Mouse (Mus musculus): Measurements from ENCODE around the gene Plppr1.

Gene Plppr1

GRCm38 (mm10) chr4:49059021-49059401 lies at the start of gene Plppr1:
Plppr1 (plus strand) TSS chr4:49059273.
- DNase-seq: peak; percentile 86 to 91

DNA sequence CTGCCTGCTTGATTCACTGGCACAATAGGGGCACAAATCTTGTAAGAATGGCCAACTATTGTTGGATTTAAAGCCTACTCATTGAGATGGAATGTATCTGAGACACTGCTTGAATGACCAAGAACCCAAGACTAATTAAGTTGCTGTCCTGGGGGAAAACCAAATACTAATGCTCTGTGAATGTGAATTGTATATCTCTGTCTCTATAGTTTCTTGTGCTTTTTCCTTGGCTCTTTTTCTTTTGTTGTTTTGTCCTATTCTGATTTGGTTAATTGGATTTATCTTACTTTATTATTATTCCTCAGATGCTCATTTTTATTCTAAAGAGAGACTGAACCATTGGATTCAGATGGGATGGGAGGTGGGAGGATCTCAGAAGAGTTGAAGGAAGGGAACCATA lies 42.4 kb upstream of the Plppr1 start:
- DNase-seq: no peak

GRCm38 (mm10) chr4:49023221-49023620 lies 35.9 kb upstream of the Plppr1 start:
- no peak for DNase-seq

- DNase-seq: peak; percentile 65 to 79
These were observed 20.8 kb upstream of the Plppr1 start for GRCm38 (mm10) chr4:49038311-49038710.

- DNase-seq: peak; percentile 72 to 84
These were observed 19.2 kb upstream of the Plppr1 start for GRCm38 (mm10) chr4:49039854-49040253.

DNA sequence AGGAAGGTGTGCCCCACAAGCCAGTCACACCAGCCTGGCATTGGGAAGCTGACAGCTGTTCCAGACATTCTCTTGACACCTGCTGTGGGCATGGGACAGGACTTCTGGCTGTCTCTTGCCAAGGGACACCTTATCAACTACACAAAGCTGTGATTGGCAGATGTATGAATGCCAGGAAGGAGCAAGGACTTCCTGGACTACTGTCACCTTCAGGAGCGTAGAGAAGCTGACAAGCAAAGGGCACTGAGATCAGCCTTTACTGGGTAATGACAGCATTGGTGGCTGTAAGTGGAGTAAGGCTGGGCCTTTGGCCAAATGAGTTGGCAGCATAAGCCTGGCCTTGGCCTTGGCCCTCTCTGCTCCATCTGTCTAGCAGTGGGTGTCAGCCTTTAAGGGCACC lies 17.4 kb upstream of the Plppr1 start:
- peak; percentile 95 to 97 for DNase-seq

GRCm38 (mm10) chr4:49050628-49051027 lies 8.4 kb upstream of the Plppr1 start:
- no peak for DNase-seq

- DNase-seq: no peak
These were observed 1.2 kb upstream of the Plppr1 start for GRCm38 (mm10) chr4:49057916-49058315.

DNA sequence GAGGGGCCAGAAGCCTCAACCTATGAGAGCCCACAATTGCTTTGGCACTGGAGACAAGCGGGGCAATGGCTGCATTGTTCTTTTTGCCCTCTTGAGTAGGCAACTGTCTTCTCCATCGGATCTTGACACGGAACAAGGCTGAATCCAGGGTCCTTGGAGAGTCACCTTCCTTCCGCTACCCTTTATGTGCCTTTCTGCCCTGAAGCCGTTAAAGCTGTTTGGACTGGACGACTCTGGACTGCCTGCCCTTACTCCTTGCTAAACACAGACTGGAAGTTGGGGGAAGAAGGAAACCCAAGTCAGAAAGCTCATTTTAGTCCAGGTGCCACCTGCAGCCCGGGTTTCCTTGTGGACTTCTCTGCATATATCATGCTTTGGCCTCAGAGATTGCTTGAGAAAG lies 516 bp upstream of the Plppr1 start:
- DNase-seq: peak in 1 of 2 experiments; percentile 5

GRCm38 (mm10) chr4:49059402-49060381 lies 619 bp downstream of the Plppr1 start:
- peak; percentile 73 to 77 for DNase-seq

DNA sequence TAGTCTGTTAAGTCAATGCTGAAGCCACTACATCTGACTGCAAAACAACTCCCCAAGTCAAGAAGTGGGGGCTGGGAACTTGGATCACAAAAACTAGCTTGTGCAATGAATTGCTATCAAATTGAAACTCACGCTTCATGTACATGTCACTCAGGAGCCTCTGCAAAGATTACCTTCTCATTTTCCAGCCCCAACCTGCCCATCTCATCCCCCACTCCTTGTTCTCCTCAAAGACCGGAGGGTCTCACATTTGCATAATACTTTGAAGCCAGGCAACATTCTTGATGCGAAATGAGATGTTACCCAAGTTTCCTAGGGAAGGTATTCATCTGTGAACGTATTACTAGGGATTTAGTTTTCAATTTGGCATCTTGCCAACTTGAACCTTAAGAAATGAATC lies 10.4 kb downstream of the Plppr1 start:
- no peak for DNase-seq

GRCm38 (mm10) chr4:49072886-49073285 lies 13.8 kb downstream of the Plppr1 start:
- peak; percentile 95 to 98 for DNase-seq

GRCm38 (mm10) chr4:49075881-49076280 lies 16.8 kb downstream of the Plppr1 start:
- no peak for DNase-seq

GRCm38 (mm10) chr4:49079399-49079798 lies 20.3 kb downstream of the Plppr1 start:
- no peak for DNase-seq

DNA sequence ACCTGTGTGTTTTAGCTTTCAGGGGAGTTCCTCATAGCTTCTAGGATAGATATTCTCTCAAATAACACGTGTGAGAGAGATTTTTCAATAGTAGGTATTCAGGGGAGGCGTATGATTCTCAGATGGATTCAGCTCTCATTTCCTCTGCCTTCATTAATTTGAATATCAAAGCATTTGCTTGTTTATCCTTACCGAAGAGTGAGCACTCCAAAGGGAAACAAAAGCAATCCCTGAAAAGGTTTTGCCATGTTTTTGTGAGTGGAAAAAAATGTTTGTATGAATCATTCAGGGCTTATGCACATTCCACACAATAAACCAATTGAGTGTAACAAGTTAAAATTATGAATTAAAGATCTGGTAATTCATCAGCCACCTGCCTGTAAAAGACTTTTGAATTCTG lies 29.1 kb downstream of the Plppr1 start:
- DNase-seq: no peak

DNA sequence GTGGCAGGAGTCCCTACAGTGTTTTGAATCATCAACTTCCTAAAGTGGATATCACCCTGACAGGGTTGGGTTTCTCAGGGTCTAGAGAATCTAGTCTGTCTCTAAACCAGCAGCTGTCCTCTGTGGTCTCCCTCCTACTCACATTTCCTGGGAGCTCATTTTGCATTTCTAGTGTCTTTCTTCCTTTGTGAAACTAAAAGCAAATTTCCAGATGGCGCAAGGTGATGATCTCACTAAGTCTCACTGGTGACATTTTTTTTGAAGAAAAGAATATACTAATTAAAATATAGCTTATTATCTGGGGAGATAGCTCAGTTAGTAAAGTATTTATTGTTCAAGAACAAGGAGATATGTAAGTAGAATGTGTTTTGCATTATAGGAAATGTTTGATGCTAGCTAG lies 31.4 kb downstream of the Plppr1 start:
- no peak for DNase-seq

GRCm38 (mm10) chr4:49099448-49099847 lies 40.4 kb downstream of the Plppr1 start:
- DNase-seq: no peak

GRCm38 (mm10) chr4:49101934-49102768 lies 43.1 kb downstream of the Plppr1 start:
- DNase-seq: peak in 1 of 2 experiments; percentile 21

GRCm38 (mm10) chr4:49102769-49103193 lies 43.7 kb downstream of the Plppr1 start:
- no peak for DNase-seq

DNA sequence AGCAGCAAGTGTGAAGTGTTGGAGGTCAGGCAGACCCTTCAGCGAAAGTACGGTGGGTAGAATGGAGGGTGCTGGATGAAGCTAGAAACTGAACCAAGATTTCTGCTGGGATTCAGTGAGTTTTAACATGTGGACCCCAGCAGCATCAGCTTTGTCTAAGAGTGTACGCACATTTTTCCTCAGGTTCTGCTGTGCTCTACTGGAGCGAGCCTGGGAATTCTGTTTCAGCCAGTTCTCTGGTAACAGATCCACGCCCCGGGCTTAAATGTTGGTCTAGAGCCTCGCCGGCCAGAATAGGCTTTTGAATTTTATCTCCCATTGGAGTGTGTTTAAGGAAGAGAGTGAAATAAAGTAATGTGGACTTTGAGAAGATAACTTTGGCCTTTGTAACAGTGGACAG lies 45.8 kb downstream of the Plppr1 start:
- no peak for DNase-seq

- no peak for DNase-seq
These were observed 48.8 kb downstream of the Plppr1 start for GRCm38 (mm10) chr4:49107895-49108294.

GRCm38 (mm10) chr4:49108371-49108770 lies 49.3 kb downstream of the Plppr1 start:
- DNase-seq: no peak

DNA sequence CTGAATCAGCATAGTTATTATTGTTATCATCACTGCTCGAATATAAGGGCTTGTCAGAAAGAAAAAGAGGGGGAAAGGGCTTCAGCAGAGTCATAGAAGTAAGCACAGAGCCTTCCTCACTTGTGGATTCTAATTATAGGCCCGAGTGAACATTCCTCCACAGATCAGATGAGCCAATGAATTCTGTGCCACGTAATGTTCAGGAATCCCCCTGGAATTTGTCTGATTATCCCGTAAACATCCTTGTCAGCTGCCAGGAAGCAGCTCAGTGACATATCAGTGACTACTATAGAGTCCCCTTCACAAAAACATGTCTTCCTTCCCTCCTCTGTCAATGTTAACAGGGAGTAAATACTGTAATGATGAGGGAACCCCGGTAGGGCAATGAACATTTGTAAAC lies 50.9 kb downstream of the Plppr1 start:
- DNase-seq: no peak

DNA sequence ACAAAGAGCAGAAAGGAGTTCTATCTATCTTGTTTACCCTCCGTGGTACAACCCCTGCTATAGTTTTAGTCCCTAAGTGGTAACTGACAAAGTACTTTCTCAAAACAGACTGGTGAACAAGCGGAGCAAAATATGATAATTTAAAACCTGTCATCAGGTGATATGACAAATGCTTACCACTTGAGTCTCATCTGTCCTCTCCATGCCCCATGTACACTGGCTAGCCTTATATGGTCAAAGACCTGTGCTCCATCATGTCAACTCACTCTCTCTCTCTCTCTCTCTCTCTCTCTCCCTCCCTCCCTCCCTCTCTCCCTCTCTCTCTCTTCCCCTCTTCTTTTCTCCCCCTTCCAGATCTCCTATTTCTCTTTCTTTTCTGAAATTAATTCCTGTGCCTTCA lies 59.8 kb downstream of the Plppr1 start:
- no peak for DNase-seq
